Mouse (Mus musculus) left cerebral cortex, postnatal 4 days (tissue): ENCODE measurements around the gene Ddah1. TPM values are rescaled to one million over a fixed set of nuclear protein-coding genes. Genes with fewer than 3 reads are reported as not detected.

Experiments used
- DNase-seq: peaks from one replicate; pipeline ENCODE4 v3.0.0-alpha.2; 2022
- intact Hi-C: fragments of 180-260 bp; cut with DNase I; formaldehyde crosslinking; loops from one replicate; pipeline ENCODE4 v1.15.1; 2025
- total RNA-seq, 2 experiments: library from RNA; stranded (reverse); gene quantifications; 2 replicates each; pipeline ENCODE4 v1.2.3; 2021

Ddah1 gene
- total RNA-seq, 2 experiments from 2014 or later, result 97.6 to 108 TPM

DNA sequence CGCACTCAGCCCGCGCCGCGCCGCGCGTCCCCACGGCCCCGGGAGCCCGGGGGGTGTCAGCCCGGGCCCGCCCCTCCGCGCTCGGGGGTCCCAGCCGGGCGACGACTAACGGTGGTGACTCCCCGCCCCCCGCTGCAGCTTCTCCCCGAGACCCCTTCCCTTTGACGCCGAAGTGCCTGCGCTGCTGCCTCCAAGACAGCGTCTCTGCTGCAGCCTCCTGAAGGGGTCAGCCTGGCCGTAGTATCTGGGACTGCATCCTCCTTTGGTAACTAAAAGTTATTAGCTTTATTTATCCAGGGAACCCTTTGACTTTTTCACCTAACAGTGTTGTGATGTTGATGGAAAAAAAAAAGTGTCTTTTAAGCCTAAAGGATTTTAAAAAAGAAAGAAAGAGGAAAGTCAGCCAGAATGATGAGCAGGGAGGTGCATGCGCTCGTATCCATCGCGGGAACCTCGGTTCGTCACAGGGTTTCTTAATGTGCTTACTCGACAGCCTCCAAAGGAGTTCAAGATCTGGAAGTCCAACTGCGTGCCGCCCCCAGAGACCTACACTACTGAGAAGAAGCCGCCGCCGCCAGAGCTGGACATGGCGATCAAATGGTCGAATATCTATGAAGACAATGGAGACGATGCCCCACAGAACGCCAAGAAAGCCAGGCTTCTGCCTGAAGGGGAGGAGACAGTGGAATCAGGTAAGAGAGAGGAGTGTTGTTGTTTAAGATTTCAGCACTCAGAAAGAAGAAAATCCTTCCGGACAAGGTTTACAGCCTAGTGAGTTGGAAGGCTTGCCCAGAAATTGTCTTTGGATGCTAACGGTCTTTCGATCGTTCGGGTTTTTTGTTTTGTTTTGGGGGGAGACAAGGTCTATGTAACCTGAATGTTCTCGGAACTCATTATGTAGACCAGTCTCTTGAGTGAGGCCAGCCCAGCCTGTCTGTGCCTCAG, 180.2 kb downstream of the Ddah1 start:
- peak; percentile 18 for DNase-seq
- intact Hi-C loops, result no loop called here

- intact Hi-C loops, result no loop called here
- DNase-seq, result no peak
Observed at GRCm38 (mm10) chr3:145939402-145939801, 180.9 kb downstream of the Ddah1 start.

DNA sequence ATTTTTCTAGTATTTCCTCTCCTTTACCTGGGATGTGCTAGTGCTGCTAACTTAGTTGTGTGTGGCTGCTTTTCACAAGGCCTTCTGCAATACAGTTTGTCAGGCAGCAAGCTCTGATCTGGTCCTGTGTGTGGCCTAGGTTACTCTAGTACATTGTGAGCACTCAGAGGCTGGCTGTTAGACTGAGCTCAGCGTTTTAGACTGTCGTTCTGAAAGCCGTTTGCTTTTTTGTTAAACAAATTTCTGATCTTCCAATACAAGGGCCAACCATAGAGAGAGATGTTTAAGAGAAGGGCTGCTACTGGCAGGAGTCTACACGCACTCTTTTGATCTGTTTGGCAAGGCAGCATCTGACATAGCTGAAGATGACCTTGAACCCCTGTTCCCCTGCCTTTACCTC, 181.5 kb downstream of the Ddah1 start:
- DNase-seq, result no peak
- intact Hi-C loops, result no loop called here

DNA sequence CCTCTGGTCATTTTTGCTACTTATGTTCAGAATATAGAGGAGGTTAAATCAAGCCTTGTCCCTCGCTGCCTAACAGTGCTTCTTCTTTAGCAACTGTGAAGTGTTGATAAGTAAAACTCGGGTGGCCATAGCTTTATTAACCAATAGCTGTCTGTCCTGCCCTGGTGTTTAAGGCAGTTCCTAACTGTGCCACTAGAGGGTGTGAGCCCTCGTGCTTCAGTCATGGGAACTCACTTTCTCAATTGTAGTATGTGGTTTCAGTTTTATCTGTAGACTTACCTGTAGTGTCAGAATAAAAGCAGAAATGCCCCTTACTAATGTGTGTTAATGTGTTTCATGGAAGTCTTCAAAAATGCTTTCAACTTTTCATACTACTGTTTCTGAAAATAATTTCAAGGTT, 183.5 kb downstream of the Ddah1 start:
- peak; percentile 60 for DNase-seq
- intact Hi-C loops, result no loop called here

Other genes with a start within 250 kb of the Ddah1 start
- gene Znhit6, start 182.5 kb upstream of the Ddah1 start, total RNA-seq, result 10 to 100 TPM; 28.1 to 30.9 TPM
- gene Ccn1, start 108.7 kb upstream of the Ddah1 start, total RNA-seq, result 1 to 10 TPM; 6.3 to 6.5 TPM
- gene Bcl10, start 164.1 kb downstream of the Ddah1 start, total RNA-seq, result 10 to 100 TPM; 18.3 to 19.4 TPM
- gene 2410004B18Rik, start 179.3 kb downstream of the Ddah1 start, total RNA-seq, result 10 to 100 TPM; 51.5 to 56.8 TPM
- 1 to 10 TPM; 4.4 to 5.3 TPM for gene Syde2, start 229.2 kb downstream of the Ddah1 start, total RNA-seq